Mouse (Mus musculus) hindbrain, embryonic 16.5 days (tissue): Measurements from ENCODE around the gene Col5a1. TPM values are rescaled to one million over a fixed set of nuclear protein-coding genes. Genes with fewer than 3 reads are reported as not detected.

Source experiments
- ATAC-seq: fragments of 200-750 bp; cut with Nextera tagmentation; 2 replicates; pipeline ENCODE4 v1.8.0; 2017; ENCODE audit warnings: moderate TSS enrichment, moderate library complexity
- H3K27ac ChIP-seq: fragments of 300-500 bp; sonication (generic); 2 replicates; pipeline ENCODE4 v1.5.1; 2014; ENCODE audit warnings: low read depth, mild to moderate bottlenecking, control low read depth, low read length, moderate library complexity
- H3K27me3 ChIP-seq: fragments of 300-500 bp; sonication (generic); replicated peaks from 2 replicates; pipeline ENCODE4 v1.6.1; 2014; ENCODE audit warnings: low read length; ENCODE audit not compliant: control insufficient read depth, insufficient read depth
- H3K36me3 ChIP-seq: fragments of 300-500 bp; sonication (generic); 2 replicates; pipeline ENCODE4 v1.6.1; 2014; ENCODE audit warnings: mild to moderate bottlenecking, low read length, moderate library complexity, mixed read lengths; ENCODE audit not compliant: control insufficient read depth, insufficient read depth
- H3K4me1 ChIP-seq: fragments of 300-500 bp; sonication (generic); 2 replicates; pipeline ENCODE4 v1.6.1; 2014; ENCODE audit warnings: low read depth, low read length; ENCODE audit not compliant: control insufficient read depth, insufficient read depth
- H3K4me2 ChIP-seq: fragments of 300-500 bp; sonication (generic); 2 replicates; pipeline ENCODE4 v1.6.1; 2014; ENCODE audit warnings: mild to moderate bottlenecking, low read length, control low read depth, moderate library complexity
- H3K4me3 ChIP-seq: fragments of 300-500 bp; sonication (generic); 2 replicates; pipeline ENCODE4 v1.5.1; 2014; ENCODE audit warnings: mild to moderate bottlenecking, low read length, control low read depth, moderate library complexity
- H3K9ac ChIP-seq: fragments of 300-500 bp; sonication (generic); 2 replicates; pipeline ENCODE4 v1.6.1; 2014; ENCODE audit warnings: low read depth, mild to moderate bottlenecking, control low read depth, low read length, moderate library complexity
- H3K9me3 ChIP-seq: fragments of 300-500 bp; sonication (generic); 2 replicates; pipeline ENCODE4 v1.6.1; 2014; ENCODE audit warnings: mild to moderate bottlenecking, low read length, moderate library complexity; ENCODE audit not compliant: control insufficient read depth
- WGBS: fragments of 180-500 bp; shearing (Covaris S2); extraction: QIAGEN DNeasy Blood & Tissue Kit; methylation state at CpG from one replicate; pipeline ENCODE4 v1.1.7; 2014; 5-methylcytosine and 5-hydroxymethylcytosine counted together
- polyA plus RNA-seq: library from polyadenylated mRNA; unstranded; fragments of >200 nt; fragmentation: Nextera tagmentation; extraction: Ambion mirVana; gene quantifications from 2 replicates; pipeline ENCODE4 v1.2.1, GENCODE M21; 2015

Col5a1 gene
- polyA plus RNA-seq, 1 experiment from 2014 or later, result 9.2 TPM

GRCm38 (mm10) chr2:27923718-27924117, 37.5 kb downstream of the Col5a1 start:
- Histone ChIP-seq H3K9ac (no peak overlapping the region), H3K4me2 (no peak overlapping the region), H3K9me3 (no peaks in the 10 kb centered on the region), H3K27me3 (no peaks in the 10 kb centered on the region), H3K4me1 (no peaks in the 10 kb centered on the region), H3K4me3 (no peak overlapping the region), H3K27ac (no peak overlapping the region), H3K36me3 (no peaks in the 10 kb centered on the region)
- no peak for ATAC-seq
- WGBS, result 88% methylated on average over 6 of the region's 6 CpGs

GRCm38 (mm10) chr2:27924463-27924862, 38.2 kb downstream of the Col5a1 start:
- Histone ChIP-seq H3K4me1 (no peaks in the 10 kb centered on the region), H3K27ac (no peak overlapping the region), H3K27me3 (no peaks in the 10 kb centered on the region), H3K9me3 (no peaks in the 10 kb centered on the region), H3K4me3 (no peak overlapping the region), H3K4me2 (no peak overlapping the region), H3K9ac (no peak overlapping the region), H3K36me3 (no peaks in the 10 kb centered on the region)
- ATAC-seq, result no peak
- 92% methylated on average over 3 of the region's 3 CpGs for WGBS

GRCm38 (mm10) chr2:27926478-27927165, 40.4 kb downstream of the Col5a1 start:
- Histone ChIP-seq H3K9me3 (no peaks in the 10 kb centered on the region), H3K27me3 (no peaks in the 10 kb centered on the region), H3K9ac (no peak overlapping the region), H3K36me3 (no peaks in the 10 kb centered on the region), H3K27ac (no peak overlapping the region), H3K4me1 (no peaks in the 10 kb centered on the region), H3K4me3 (no peak overlapping the region), H3K4me2 (no peak overlapping the region)
- peak; percentile 52; the same call in 1 of the 2 replicates for ATAC-seq
- WGBS, result 60% methylated on average over 7 of the region's 7 CpGs

GRCm38 (mm10) chr2:27930471-27931015, 44.3 kb downstream of the Col5a1 start:
- H3K9me3 ChIP-seq, result no peaks in the 10 kb centered on the region
- no peak for ATAC-seq
- H3K4me1 ChIP-seq, result peaks cover 8% of the 10 kb centered on the region
- WGBS, result 88% methylated on average over 5 of the region's 5 CpGs
- H3K27me3 ChIP-seq, result no peaks in the 10 kb centered on the region
- H3K27ac ChIP-seq, result no peak overlapping the region
- H3K9ac ChIP-seq, result no peak overlapping the region
- no peak overlapping the region for H3K4me2 ChIP-seq
- H3K36me3 ChIP-seq, result no peaks in the 10 kb centered on the region
- no peak overlapping the region for H3K4me3 ChIP-seq

- Histone ChIP-seq H3K9me3 (no peaks in the 10 kb centered on the region), H3K4me2 (no peak overlapping the region), H3K9ac (no peak overlapping the region), H3K27me3 (no peaks in the 10 kb centered on the region), H3K4me1 (peaks cover 10% of the 10 kb centered on the region), H3K4me3 (no peak overlapping the region), H3K27ac (no peak overlapping the region), H3K36me3 (no peaks in the 10 kb centered on the region)
- no peak for ATAC-seq
- WGBS, result 84% methylated on average over 6 of the region's 6 CpGs
These were observed 44.9 kb downstream of the Col5a1 start for GRCm38 (mm10) chr2:27931130-27931529.

- peaks cover 17% of the 10 kb centered on the region for H3K4me1 ChIP-seq
- no peak overlapping the region for H3K9ac ChIP-seq
- WGBS, result 43% methylated on average over 3 of the region's 3 CpGs
- H3K4me2 ChIP-seq, result no peak overlapping the region
- H3K4me3 ChIP-seq, result no peak overlapping the region
- no peaks in the 10 kb centered on the region for H3K36me3 ChIP-seq
- H3K9me3 ChIP-seq, result no peaks in the 10 kb centered on the region
- H3K27ac ChIP-seq, result no peak overlapping the region
- no peaks in the 10 kb centered on the region for H3K27me3 ChIP-seq
- ATAC-seq, result no peak
These were observed 45.7 kb downstream of the Col5a1 start for GRCm38 (mm10) chr2:27931971-27932370.

GRCm38 (mm10) chr2:27934269-27934668, 48.0 kb downstream of the Col5a1 start:
- 40% methylated on average over 11 of the region's 11 CpGs for WGBS
- H3K27me3 ChIP-seq, result no peaks in the 10 kb centered on the region
- no peak overlapping the region for H3K9ac ChIP-seq
- H3K4me2 ChIP-seq, result no peak overlapping the region
- peaks cover 19% of the 10 kb centered on the region for H3K4me1 ChIP-seq
- H3K4me3 ChIP-seq, result no peak overlapping the region
- no peak overlapping the region for H3K27ac ChIP-seq
- no peak for ATAC-seq
- H3K36me3 ChIP-seq, result no peaks in the 10 kb centered on the region
- no peaks in the 10 kb centered on the region for H3K9me3 ChIP-seq

GRCm38 (mm10) chr2:27934831-27935230, 48.6 kb downstream of the Col5a1 start:
- WGBS, result 90% methylated on average over 9 of the region's 9 CpGs
- no peak for ATAC-seq
- no peak overlapping the region for H3K27ac ChIP-seq
- H3K4me1 ChIP-seq, result peaks cover 19% of the 10 kb centered on the region
- H3K4me2 ChIP-seq, result no peak overlapping the region
- H3K9me3 ChIP-seq, result no peaks in the 10 kb centered on the region
- no peaks in the 10 kb centered on the region for H3K27me3 ChIP-seq
- H3K4me3 ChIP-seq, result no peak overlapping the region
- H3K36me3 ChIP-seq, result no peaks in the 10 kb centered on the region
- H3K9ac ChIP-seq, result no peak overlapping the region

- ATAC-seq, result no peak
- H3K27ac ChIP-seq, result no peak overlapping the region
- no peaks in the 10 kb centered on the region for H3K9me3 ChIP-seq
- 97% methylated on average over 2 of the region's 2 CpGs for WGBS
- no peaks in the 10 kb centered on the region for H3K36me3 ChIP-seq
- no peak overlapping the region for H3K9ac ChIP-seq
- no peaks in the 10 kb centered on the region for H3K27me3 ChIP-seq
- H3K4me2 ChIP-seq, result no peak overlapping the region
- H3K4me1 ChIP-seq, result peaks cover 19% of the 10 kb centered on the region
- H3K4me3 ChIP-seq, result no peak overlapping the region
These were observed 49.2 kb downstream of the Col5a1 start for GRCm38 (mm10) chr2:27935441-27935840.
